Mouse (Mus musculus): ENCODE data around the gene Apoc2. TPM values are rescaled to one million over a fixed set of nuclear protein-coding genes. Genes with fewer than 3 reads are reported as not detected.

Gene Apoc2
- polyA plus RNA-seq, 1 experiment from 2014 or later: 463 TPM

- Histone ChIP-seq H3K9ac (ENCODE audit: low read depth, low read length) (no peak overlapping the region), H3K27me3 (replicated peaks; ENCODE audit: control insufficient read depth, insufficient read depth, low read length) (no peaks in the 10 kb centered on the region), H3K4me1 (ENCODE audit: control insufficient read depth, insufficient read depth, low read length) (no peaks in the 10 kb centered on the region; the same call in 1 of the 2 replicates), H3K4me3 (ENCODE audit: low read length) (no peak overlapping the region), H3K27ac (ENCODE audit: low read length) (no peak overlapping the region), H3K9me3 (ENCODE audit: control insufficient read depth, low read length) (no peaks in the 10 kb centered on the region), H3K4me2 (ENCODE audit: low read depth, low read length) (no peak overlapping the region), H3K36me3 (ENCODE audit: control insufficient read depth, insufficient read depth, low read length) (no peaks in the 10 kb centered on the region)
- peak; percentile 41 for ATAC-seq
- WGBS: 77% methylated on average over 6 of the region's 6 CpGs
Measured at GRCm38 (mm10) chr7:19686521-19686920, 8.8 kb upstream of the Apoc2 start.

- Histone ChIP-seq H3K4me1 (ENCODE audit: control insufficient read depth, insufficient read depth, low read length) (peaks cover 3% of the 10 kb centered on the region; the same call in 1 of the 2 replicates), H3K9ac (ENCODE audit: low read depth, low read length) (no peak overlapping the region), H3K36me3 (ENCODE audit: control insufficient read depth, insufficient read depth, low read length) (no peaks in the 10 kb centered on the region), H3K9me3 (ENCODE audit: control insufficient read depth, low read length) (no peaks in the 10 kb centered on the region), H3K27me3 (replicated peaks; ENCODE audit: control insufficient read depth, insufficient read depth, low read length) (no peaks in the 10 kb centered on the region), H3K4me3 (ENCODE audit: low read length) (no peak overlapping the region), H3K4me2 (ENCODE audit: low read depth, low read length) (no peak overlapping the region), H3K27ac (ENCODE audit: low read length) (no peak overlapping the region)
- WGBS: 49% methylated on average over 4 of the region's 4 CpGs
- ATAC-seq: no peak
Measured at GRCm38 (mm10) chr7:19685374-19685773, 7.6 kb upstream of the Apoc2 start.

GRCm38 (mm10) chr7:19683771-19684201 lies 6.0 kb upstream of the Apoc2 start:
- H3K27ac ChIP-seq (ENCODE audit: low read length): no peak overlapping the region
- no peak overlapping the region for H3K4me3 ChIP-seq (ENCODE audit: low read length)
- no peak overlapping the region for H3K9ac ChIP-seq (ENCODE audit: low read depth, low read length)
- no peak for ATAC-seq
- no peaks in the 10 kb centered on the region for H3K27me3 ChIP-seq (replicated peaks; ENCODE audit: control insufficient read depth, insufficient read depth, low read length)
- no peaks in the 10 kb centered on the region for H3K9me3 ChIP-seq (ENCODE audit: control insufficient read depth, low read length)
- 89% methylated on average over 6 of the region's 6 CpGs for WGBS
- peaks cover 3% of the 10 kb centered on the region; the same call in 1 of the 2 replicates for H3K4me1 ChIP-seq (ENCODE audit: control insufficient read depth, insufficient read depth, low read length)
- H3K4me2 ChIP-seq (ENCODE audit: low read depth, low read length): no peak overlapping the region
- no peaks in the 10 kb centered on the region for H3K36me3 ChIP-seq (ENCODE audit: control insufficient read depth, insufficient read depth, low read length)

GRCm38 (mm10) chr7:19682979-19683378 lies 5.2 kb upstream of the Apoc2 start:
- WGBS: 68% methylated on average over 3 of the region's 3 CpGs
- H3K9me3 ChIP-seq (ENCODE audit: control insufficient read depth, low read length): no peaks in the 10 kb centered on the region
- H3K4me1 ChIP-seq (ENCODE audit: control insufficient read depth, insufficient read depth, low read length): peaks cover 3% of the 10 kb centered on the region; the same call in 1 of the 2 replicates
- no peak overlapping the region for H3K4me2 ChIP-seq (ENCODE audit: low read depth, low read length)
- no peak overlapping the region for H3K4me3 ChIP-seq (ENCODE audit: low read length)
- ATAC-seq: no peak
- H3K27ac ChIP-seq (ENCODE audit: low read length): no peak overlapping the region
- H3K27me3 ChIP-seq (replicated peaks; ENCODE audit: control insufficient read depth, insufficient read depth, low read length): no peaks in the 10 kb centered on the region
- no peak overlapping the region for H3K9ac ChIP-seq (ENCODE audit: low read depth, low read length)
- no peaks in the 10 kb centered on the region for H3K36me3 ChIP-seq (ENCODE audit: control insufficient read depth, insufficient read depth, low read length)

- Histone ChIP-seq H3K4me3 (ENCODE audit: low read length) (no peak within 1 kb of the TSS), H3K9ac (ENCODE audit: low read depth, low read length) (no peak within 1 kb of the TSS), H3K9me3 (ENCODE audit: control insufficient read depth, low read length) (no peaks in the 10 kb centered on the region), H3K27ac (ENCODE audit: low read length) (no peak within 1 kb of the TSS; the same call in 1 of the 2 replicates), H3K4me2 (ENCODE audit: low read depth, low read length) (no peak within 1 kb of the TSS), H3K4me1 (ENCODE audit: control insufficient read depth, insufficient read depth, low read length) (peaks cover 12% of the 10 kb centered on the region; the same call in 1 of the 2 replicates), H3K36me3 (ENCODE audit: control insufficient read depth, insufficient read depth, low read length) (no peaks in the 10 kb centered on the region), H3K27me3 (replicated peaks; ENCODE audit: control insufficient read depth, insufficient read depth, low read length) (no peaks in the 10 kb centered on the region)
- 61% methylated on average over 8 of the region's 8 CpGs for WGBS
- ATAC-seq: no peak
Measured at GRCm38 (mm10) chr7:19681202-19681694, 3.5 kb upstream of the Apoc2 start, which contains the start of the genes Gm44805 and Apoc4. Gene Gm44805 (minus strand): TSS chr7:19681423. Gene Apoc4 (minus strand): TSS chr7:19681479.

GRCm38 (mm10) chr7:19680702-19681101 lies 3.0 kb upstream of the Apoc2 start:
- H3K27me3 ChIP-seq (replicated peaks; ENCODE audit: control insufficient read depth, insufficient read depth, low read length): no peaks in the 10 kb centered on the region
- no peak overlapping the region for H3K9ac ChIP-seq (ENCODE audit: low read depth, low read length)
- H3K36me3 ChIP-seq (ENCODE audit: control insufficient read depth, insufficient read depth, low read length): no peaks in the 10 kb centered on the region
- peaks cover 12% of the 10 kb centered on the region; the same call in 1 of the 2 replicates for H3K4me1 ChIP-seq (ENCODE audit: control insufficient read depth, insufficient read depth, low read length)
- WGBS: 67% methylated on average over 2 of the region's 2 CpGs
- H3K27ac ChIP-seq (ENCODE audit: low read length): no peak overlapping the region; the same call in 1 of the 2 replicates
- H3K4me2 ChIP-seq (ENCODE audit: low read depth, low read length): no peak overlapping the region
- H3K9me3 ChIP-seq (ENCODE audit: control insufficient read depth, low read length): no peaks in the 10 kb centered on the region
- peak; percentile 34 for ATAC-seq
- H3K4me3 ChIP-seq (ENCODE audit: low read length): no peak overlapping the region

- Histone ChIP-seq H3K27ac (ENCODE audit: low read length) (no peak overlapping the region), H3K36me3 (ENCODE audit: control insufficient read depth, insufficient read depth, low read length) (no peaks in the 10 kb centered on the region), H3K9me3 (ENCODE audit: control insufficient read depth, low read length) (no peaks in the 10 kb centered on the region), H3K27me3 (replicated peaks; ENCODE audit: control insufficient read depth, insufficient read depth, low read length) (no peaks in the 10 kb centered on the region), H3K4me1 (ENCODE audit: control insufficient read depth, insufficient read depth, low read length) (peaks cover 12% of the 10 kb centered on the region; the same call in 1 of the 2 replicates), H3K9ac (ENCODE audit: low read depth, low read length) (no peak overlapping the region), H3K4me3 (ENCODE audit: low read length) (no peak overlapping the region), H3K4me2 (ENCODE audit: low read depth, low read length) (no peak overlapping the region)
- 92% methylated on average over 3 of the region's 3 CpGs for WGBS
- ATAC-seq: no peak
Measured at GRCm38 (mm10) chr7:19678901-19679300, 1.2 kb upstream of the Apoc2 start.

- Histone ChIP-seq H3K27ac (ENCODE audit: low read length) (no peak overlapping the region; the same call in 1 of the 2 replicates), H3K9ac (ENCODE audit: low read depth, low read length) (peak overlapping the region; percentile 46), H3K9me3 (ENCODE audit: control insufficient read depth, low read length) (no peaks in the 10 kb centered on the region), H3K4me1 (ENCODE audit: control insufficient read depth, insufficient read depth, low read length) (peaks cover 12% of the 10 kb centered on the region; the same call in 1 of the 2 replicates), H3K36me3 (ENCODE audit: control insufficient read depth, insufficient read depth, low read length) (no peaks in the 10 kb centered on the region), H3K4me2 (ENCODE audit: low read depth, low read length) (peak overlapping the region; percentile 11; the same call in 1 of the 2 replicates), H3K27me3 (replicated peaks; ENCODE audit: control insufficient read depth, insufficient read depth, low read length) (no peaks in the 10 kb centered on the region), H3K4me3 (ENCODE audit: low read length) (peak overlapping the region; percentile 28)
- 81% methylated on average over 1 of the region's 1 CpGs for WGBS
- ATAC-seq: peak; percentile 79
Measured at GRCm38 (mm10) chr7:19676662-19677061, 1.1 kb downstream of the Apoc2 start.

GRCm38 (mm10) chr7:19675824-19676223 lies 1.9 kb downstream of the Apoc2 start:
- no peaks in the 10 kb centered on the region for H3K27me3 ChIP-seq (replicated peaks; ENCODE audit: control insufficient read depth, insufficient read depth, low read length)
- H3K4me2 ChIP-seq (ENCODE audit: low read depth, low read length): no peak overlapping the region
- H3K36me3 ChIP-seq (ENCODE audit: control insufficient read depth, insufficient read depth, low read length): no peaks in the 10 kb centered on the region
- no peaks in the 10 kb centered on the region for H3K9me3 ChIP-seq (ENCODE audit: control insufficient read depth, low read length)
- H3K9ac ChIP-seq (ENCODE audit: low read depth, low read length): no peak overlapping the region
- H3K27ac ChIP-seq (ENCODE audit: low read length): no peak overlapping the region
- ATAC-seq: no peak
- H3K4me3 ChIP-seq (ENCODE audit: low read length): peak overlapping the region; percentile 28
- H3K4me1 ChIP-seq (ENCODE audit: control insufficient read depth, insufficient read depth, low read length): peaks cover 9% of the 10 kb centered on the region; the same call in 1 of the 2 replicates
- 86% methylated on average over 10 of the region's 10 CpGs for WGBS
